In the genomic region with DNA sequence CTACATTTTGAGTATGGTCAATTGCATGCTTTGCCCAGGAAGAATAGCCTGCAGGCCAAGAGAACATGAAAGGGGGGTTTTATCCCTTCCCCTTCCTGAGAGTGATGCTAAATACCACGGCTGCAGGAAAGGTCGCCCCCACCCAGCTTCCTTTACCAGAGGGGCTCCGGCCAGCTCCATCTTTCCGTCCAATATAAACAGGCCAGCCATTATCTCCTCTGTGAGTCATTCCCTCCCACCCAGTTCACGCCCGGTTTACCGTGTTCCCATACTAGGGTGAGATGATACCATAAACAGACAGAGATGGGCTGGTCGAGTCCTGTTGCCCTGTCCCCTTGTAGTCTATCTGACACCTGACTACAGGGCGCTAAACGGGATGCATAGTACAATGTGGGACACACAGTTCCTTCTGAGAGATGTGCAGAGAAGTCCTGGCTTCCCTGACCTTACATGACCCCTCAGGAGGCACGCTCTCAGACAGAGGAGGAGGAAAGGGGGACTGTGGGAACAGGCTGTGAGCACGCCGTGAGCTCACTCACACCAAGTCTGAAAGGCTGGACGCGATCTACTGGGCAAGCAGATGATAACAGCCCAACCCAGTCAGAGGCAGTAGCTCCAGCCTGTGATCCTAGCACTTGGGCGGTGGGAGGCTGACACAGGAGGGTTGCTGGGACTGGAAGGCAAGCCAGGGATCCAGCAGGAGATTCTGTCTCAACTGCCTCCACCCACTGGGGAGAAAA, we compare ENCODE assay signal across 18 mouse cellular contexts. TPM values are rescaled to one million over a fixed set of nuclear protein-coding genes. Genes with fewer than 3 reads are reported as not detected.
DNase-seq lines count a peak whose midpoint lies in the region; ATAC-seq and TF ChIP-seq lines count a peak whose summit lies in the region.
"Had no signal": no experiment of that assay in that cellular context is flagged by ENCODE, and none has a peak within 500 bp of the region (broad histone marks: within the 10 kb centered on the region; RNA-seq: fewer than 3 reads in every experiment).

No protein-coding gene starts in this region.

- no peaks in the 10 kb centered on the region for H3K36me3 ChIP-seq in heart, adult 2 months (ENCODE audit: control insufficient read depth, insufficient read depth, low read length)
- 0 out of 2 replicates have a peak, but pooled peaks cover 5% of the 10 kb centered on the region for H3K36me3 ChIP-seq in heart, postnatal 0 days (replicated peaks; ENCODE audit: control insufficient read depth, insufficient read depth, low read length)
- H3K36me3 ChIP-seq in lung, postnatal 0 days (ENCODE audit: insufficient read depth, low read length): no peaks in the 10 kb centered on the region
- H3K36me3 ChIP-seq: G1E; limb, embryonic 10.5 days; liver, embryonic 13.5 days had no signal

- no peaks in the 10 kb centered on the region for H3K79me2 ChIP-seq in heart, adult 2 months (replicated peaks; ENCODE audit: control insufficient read depth, insufficient read depth, low read length)

- H3K4me2 ChIP-seq in heart, postnatal 0 days (ENCODE audit: low read depth, low read length): no peak overlapping the region
- H3K4me2 ChIP-seq in lung, postnatal 0 days (replicated peaks; ENCODE audit: low read depth, low read length): no peak overlapping the region
- H3K4me2 ChIP-seq: liver, embryonic 13.5 days; midbrain, embryonic 11.5 days had no signal

- peak; percentile 12 for DNase-seq in 416B (ENCODE audit: low read depth)
- peak; percentile 38 to 67 for DNase-seq in heart, adult 2 months
- peak; percentile 73 for DNase-seq in heart, postnatal 0 days (ENCODE audit: low spot score)
- DNase-seq in lung, postnatal 0 days (ENCODE audit: low spot score): peak; percentile 65
- no peak for DNase-seq in c-Kit-positive CD71-positive TER-119-positive erythroid progenitor cells, embryonic 14.5 days (ENCODE audit: low spot score)
- DNase-seq in right cerebral cortex, postnatal 36 days (ENCODE audit: low spot score in 2 of 2): no peak
- DNase-seq: adrenal gland, adult 8-10 months; cerebellum, postnatal 10 days; liver, embryonic 13.5 days; retina, postnatal 1 day; spleen, adult 18-20 months; thymus, postnatal 4 days had no signal

- TF ChIP-seq POLR2A in heart, adult 2 months (IDR thresholded peaks at IDR 0.05; ENCODE audit: insufficient read depth, low read depth, low read length): no peak

- intact Hi-C loops in heart, adult 2 months (cut with DNase I): no loop called here

- 35% methylated on average over 16 of the region's 16 CpGs for WGBS in heart, adult 2 months
- 41% methylated on average over 16 of the region's 16 CpGs for WGBS in heart, postnatal 0 days
- WGBS in lung, postnatal 0 days: 40% methylated on average over 16 of the region's 16 CpGs

- H3K27ac ChIP-seq in heart, adult 2 months: peak overlapping the region; percentile 20; the same call in 1 of the 2 replicates
- H3K27ac ChIP-seq in heart, postnatal 0 days (ENCODE audit: low read depth): peak overlapping the region; percentile 19; the same call in 1 of the 2 replicates
- H3K27ac ChIP-seq in lung, postnatal 0 days (ENCODE audit: low read length): no peak overlapping the region
- H3K27ac ChIP-seq: limb, embryonic 10.5 days; liver, embryonic 13.5 days; stomach, postnatal 0 days had no signal

- TF ChIP-seq EP300 in heart, adult 2 months (IDR thresholded peaks at IDR 0.05; ENCODE audit: insufficient read depth, low read depth, low read length): 0 out of 2 replicates have a peak, but pooled peaks have one; percentile 40
- TF ChIP-seq EP300 in heart, postnatal 0 days (IDR thresholded peaks at IDR 0.05; ENCODE audit: low read depth): no peak
- TF ChIP-seq EP300 in lung, postnatal 0 days (IDR thresholded peaks at IDR 0.05): peak; percentile 89

- no peak overlapping the region for H3K4me3 ChIP-seq in heart, adult 2 months
- H3K4me3 ChIP-seq in heart, postnatal 0 days (ENCODE audit: low read depth, low read length): no peak overlapping the region
- H3K4me3 ChIP-seq in lung, postnatal 0 days (ENCODE audit: low read depth, low read length): no peak overlapping the region
- H3K4me3 ChIP-seq: limb, embryonic 10.5 days; liver, embryonic 13.5 days had no signal

- no peaks in the 10 kb centered on the region for H3K9me3 ChIP-seq in heart, postnatal 0 days (replicated peaks; ENCODE audit: control insufficient read depth, low read length)
- H3K9me3 ChIP-seq in lung, postnatal 0 days (ENCODE audit: low read length): no peaks in the 10 kb centered on the region
- H3K9me3 ChIP-seq: limb, embryonic 10.5 days; liver, embryonic 13.5 days had no signal

- peaks cover 12% of the 10 kb centered on the region for H3K4me1 ChIP-seq in heart, adult 2 months (ENCODE audit: control insufficient read depth, insufficient read depth, low read length)
- no peaks in the 10 kb centered on the region; the same call in 1 of the 2 replicates for H3K4me1 ChIP-seq in heart, postnatal 0 days (ENCODE audit: control insufficient read depth, insufficient read depth)
- H3K4me1 ChIP-seq in lung, postnatal 0 days (ENCODE audit: insufficient read depth, low read depth, low read length): 0 out of 2 replicates have a peak, but pooled peaks cover 4% of the 10 kb centered on the region

- ATAC-seq in heart, postnatal 0 days (ENCODE audit: insufficient read depth, low read depth): peak; percentile 67
- peak; percentile 75 for ATAC-seq in lung, postnatal 0 days
- no peak for ATAC-seq in megakaryocyte-erythroid progenitor cell, adult 5-6 weeks (replicated peaks; ENCODE audit: low FRiP score, low TSS enrichment, poor library complexity, severe bottlenecking)
- ATAC-seq: forebrain, embryonic 14.5 days had no signal

- no peaks in the 10 kb centered on the region for H3K27me3 ChIP-seq in heart, adult 2 months (ENCODE audit: control insufficient read depth, insufficient read depth, low read length)
- H3K27me3 ChIP-seq in heart, postnatal 0 days (ENCODE audit: control insufficient read depth, insufficient read depth, low read length): no peaks in the 10 kb centered on the region
- H3K27me3 ChIP-seq in lung, postnatal 0 days (replicated peaks; ENCODE audit: insufficient read depth, low read length): no peaks in the 10 kb centered on the region
- H3K27me3 ChIP-seq: liver, embryonic 13.5 days had no signal

- no peak overlapping the region for H3K9ac ChIP-seq in heart, adult 2 months (ENCODE audit: low read depth, low read length)
- H3K9ac ChIP-seq in heart, postnatal 0 days (replicated peaks; ENCODE audit: low read depth, low read length): no peak overlapping the region
- H3K9ac ChIP-seq in lung, postnatal 0 days (replicated peaks; ENCODE audit: low read depth): no peak overlapping the region
- H3K9ac ChIP-seq: liver, embryonic 13.5 days had no signal

- no peak for TF ChIP-seq CTCF in heart, adult 2 months (IDR thresholded peaks at IDR 0.05)
- TF ChIP-seq CTCF in heart, postnatal 0 days (IDR thresholded peaks at IDR 0.05; ENCODE audit: low read depth): no peak
- TF ChIP-seq CTCF in lung, postnatal 0 days (IDR thresholded peaks at IDR 0.05): no peak

RNA-seq across cellular contexts. Expression of a gene that starts 55.3 kb away (rescaled TPM):
- total RNA-seq in heart, adult 2 months (2021): 10 to 100 TPM; 11.2 to 18.3 TPM
- polyA plus RNA-seq in heart, adult 2 months (2012; rRNA removed): 10.2 and 12.8 TPM in 2 replicates
- 7.4 and 10.1 TPM in 2 replicates for total RNA-seq in heart, postnatal 0 days (2014; rRNA removed; ENCODE audit: low replicate concordance)
- 7.3 and 8.2 TPM in 2 replicates for polyA plus RNA-seq in heart, postnatal 0 days (2015; fragmentation: Nextera tagmentation; extraction: Ambion mirVana)
- 0.72 and 0.96 TPM in 2 replicates for polyA plus RNA-seq in lung, postnatal 0 days (2015; fragmentation: Nextera tagmentation; extraction: Ambion mirVana)
- 0.44 and 0.69 TPM in 2 replicates for total RNA-seq in megakaryocyte-erythroid progenitor cell, adult 5-6 weeks (2014; fragmentation: Nextera tagmentation)
- 0.33 and 0.46 TPM in 2 replicates for total RNA-seq in megakaryocyte-erythroid progenitor cell, adult 5-6 weeks (2017)
- polyA plus RNA-seq: G1E had no signal

Comparison
In these comparisons a context has a peak if more than half of its experiments do, and no peak if none do; other contexts are left out.
1. DNase-seq: peak in 416B (single experiment), heart, adult 2 months (2 of 2), heart, postnatal 0 days (single experiment) and lung, postnatal 0 days (single experiment); none in c-Kit-positive CD71-positive TER-119-positive erythroid progenitor cells, embryonic 14.5 days (single experiment) and right cerebral cortex, postnatal 36 days (0 of 2).